Mouse (Mus musculus) CH12.LX (cell line): ENCODE measurements around the gene Bcr. TPM values are rescaled to one million over a fixed set of nuclear protein-coding genes. Genes with fewer than 3 reads are reported as not detected.

Experiments
- DNase-seq: peaks from one replicate; pipeline ENCODE4 v3.0.0-alpha.2; 2013; ENCODE audit errors: extremely low read depth
- H3K27ac ChIP-seq: 2 replicates; pipeline ENCODE4 v1.5.1; 2012; ENCODE audit warnings: low read depth, mild to moderate bottlenecking, control low read depth, moderate library complexity; ENCODE audit not compliant: insufficient read depth
- H3K27me3 ChIP-seq: replicated peaks from 2 replicates; pipeline ENCODE3; 2012; ENCODE audit warnings: inconsistent platforms
- H3K36me3 ChIP-seq, 2 experiments: replicated peaks in 1 of 2; 2 replicates each; pipeline versions ENCODE3 to v1.6.1; 2012; ENCODE audit warnings: inconsistent platforms in 1 of 2, low read length in 1 of 2, mild to moderate bottlenecking in 1 of 2, mixed read lengths in 1 of 2, moderate library complexity in 1 of 2; ENCODE audit not compliant: control insufficient read depth in 1 of 2, insufficient read depth in 1 of 2
- H3K4me1 ChIP-seq, 2 experiments: 2 replicates each; pipeline ENCODE4 v1.6.1; 2012; ENCODE audit warnings: inconsistent platforms in 1 of 2, moderate library complexity in 1 of 2; ENCODE audit not compliant: insufficient read depth in 2 of 2, control insufficient read depth in 1 of 2
- H3K4me2 ChIP-seq: 2 replicates; pipeline ENCODE4 v1.6.1; 2012; ENCODE audit warnings: low read depth, mild to moderate bottlenecking, control low read depth; ENCODE audit not compliant: poor library complexity, insufficient read depth, severe bottlenecking
- H3K4me3 ChIP-seq, 3 experiments: fragments of 150-350 bp in 1 of 3; sonication (generic) in 1 of 3; replicated peaks in 1 of 3; 2 replicates each; pipeline versions ENCODE3 to v1.5.1; 2011 to 2012; ENCODE audit warnings: low read depth in 2 of 3, low read length in 2 of 3, mild to moderate bottlenecking in 2 of 3, moderate library complexity in 2 of 3, control low read depth in 1 of 3, improper control_type of control experiment in 1 of 3, inconsistent platforms in 1 of 3, mixed read lengths in 1 of 3; ENCODE audit not compliant: poor library complexity in 1 of 3
- H3K79me2 ChIP-seq: replicated peaks from 2 replicates; pipeline ENCODE4 v1.6.1; 2012; ENCODE audit warnings: mild to moderate bottlenecking, moderate library complexity; ENCODE audit not compliant: control insufficient read depth, poor library complexity, insufficient read depth, severe bottlenecking; ENCODE audit errors: extremely low read depth
- H3K9ac ChIP-seq: 2 replicates; pipeline ENCODE4 v1.6.1; 2012; ENCODE audit warnings: low read depth, mild to moderate bottlenecking, control low read depth, moderate library complexity; ENCODE audit not compliant: insufficient read depth
- H3K9me3 ChIP-seq: replicated peaks from 2 replicates; pipeline ENCODE3; 2012; ENCODE audit warnings: low read length, inconsistent platforms, mixed read lengths
- BHLHE40 ChIP-seq: IDR thresholded peaks from 2 replicates; pipeline ENCODE4 v1.6.1; 2011; ENCODE audit warnings: mild to moderate bottlenecking, low read depth, low read length, improper control_type of control experiment
- E2F4 ChIP-seq: IDR thresholded peaks from 2 replicates; pipeline ENCODE4 v1.6.1; 2011; ENCODE audit warnings: low read depth, low read length, improper control_type of control experiment; ENCODE audit not compliant: insufficient replicate concordance
- ELF1 ChIP-seq: IDR thresholded peaks from 2 replicates; pipeline ENCODE4 v1.6.1; 2014; ENCODE audit warnings: low read depth, mild to moderate bottlenecking, inconsistent platforms, low read length, improper control_type of control experiment
- ETS1 ChIP-seq: conservative IDR thresholded peaks from 2 replicates; pipeline ENCODE4 v1.6.1; 2012; ENCODE audit warnings: low read depth, mild to moderate bottlenecking, inconsistent platforms, low read length, improper control_type of control experiment, moderate library complexity
- GABPA ChIP-seq: IDR thresholded peaks from 2 replicates; pipeline ENCODE4 v1.6.1; 2012; ENCODE audit warnings: low read depth, low read length, improper control_type of control experiment, inconsistent platforms; ENCODE audit not compliant: insufficient replicate concordance
- HCFC1 ChIP-seq: IDR thresholded peaks from 2 replicates; pipeline ENCODE4 v1.6.1; 2012; ENCODE audit warnings: low read depth, mild to moderate bottlenecking, inconsistent platforms, low read length, improper control_type of control experiment
- IRF4 ChIP-seq: IDR thresholded peaks from 2 replicates; pipeline ENCODE4 v1.6.1; 2014; ENCODE audit warnings: low read depth, mild to moderate bottlenecking, inconsistent platforms, low read length, improper control_type of control experiment
- JUND ChIP-seq: conservative IDR thresholded peaks from 2 replicates; pipeline ENCODE4 v1.6.1; 2011; ENCODE audit warnings: low read depth, low read length, improper control_type of control experiment
- MAX ChIP-seq: IDR thresholded peaks from 2 replicates; pipeline ENCODE4 v1.6.1; 2011; ENCODE audit warnings: low read length, improper control_type of control experiment
- MAZ ChIP-seq: IDR thresholded peaks from 2 replicates; pipeline ENCODE4 v1.6.1; 2012; ENCODE audit warnings: low read depth, mild to moderate bottlenecking, inconsistent platforms, low read length, improper control_type of control experiment, moderate library complexity
- NELFE ChIP-seq: IDR thresholded peaks from 2 replicates; pipeline ENCODE4 v1.6.1; 2011; ENCODE audit warnings: low read depth, low read length, improper control_type of control experiment
- NRF1 ChIP-seq: IDR thresholded peaks from 2 replicates; pipeline ENCODE4 v1.6.1; 2014; ENCODE audit warnings: low read depth, mild to moderate bottlenecking, inconsistent platforms, low read length, improper control_type of control experiment, moderate library complexity
- PAX5 ChIP-seq: IDR thresholded peaks from 2 replicates; pipeline ENCODE4 v1.6.1; 2012; ENCODE audit warnings: low read length, inconsistent platforms, mixed read lengths
- POLR2A ChIP-seq: IDR thresholded peaks from 2 replicates; pipeline ENCODE4 v1.6.1; 2011; ENCODE audit warnings: low read depth, mild to moderate bottlenecking, improper control_type of control experiment, low read length
- POLR2AphosphoS2 ChIP-seq: IDR thresholded peaks from 2 replicates; pipeline ENCODE4 v1.6.1; 2011; ENCODE audit warnings: low read depth, low read length, improper control_type of control experiment
- RCOR1 ChIP-seq: conservative IDR thresholded peaks from 2 replicates; pipeline ENCODE4 v1.6.1; 2012; ENCODE audit warnings: low read depth, mild to moderate bottlenecking, inconsistent platforms, low read length, improper control_type of control experiment
- SIN3A ChIP-seq: IDR thresholded peaks from 2 replicates; pipeline ENCODE4 v1.6.1; 2012; ENCODE audit warnings: low read length, improper control_type of control experiment, inconsistent platforms
- SMC3 ChIP-seq: IDR thresholded peaks from 2 replicates; pipeline ENCODE4 v1.6.1; 2011; ENCODE audit warnings: low read depth, low read length, improper control_type of control experiment
- TBP ChIP-seq: conservative IDR thresholded peaks from 2 replicates; pipeline ENCODE4 v1.6.1; 2011; ENCODE audit warnings: low read depth, low read length, improper control_type of control experiment
- TCF12 ChIP-seq: IDR thresholded peaks from 2 replicates; pipeline ENCODE4 v1.6.1; 2014; ENCODE audit warnings: low read depth, mild to moderate bottlenecking, inconsistent platforms, low read length, improper control_type of control experiment
- USF1 ChIP-seq: IDR thresholded peaks from 2 replicates; pipeline ENCODE4 v1.6.1; 2014; ENCODE audit warnings: low read depth, mild to moderate bottlenecking, inconsistent platforms, low read length, improper control_type of control experiment
- ZC3H11A ChIP-seq: IDR thresholded peaks from 2 replicates; pipeline ENCODE4 v1.6.1; 2012; ENCODE audit warnings: low read depth, mild to moderate bottlenecking, inconsistent platforms, low read length, improper control_type of control experiment
- ZKSCAN1 ChIP-seq: IDR thresholded peaks from 2 replicates; pipeline ENCODE4 v1.6.1; 2012; ENCODE audit warnings: low read depth, inconsistent platforms, low read length, improper control_type of control experiment, borderline replicate concordance
- ZMIZ1 ChIP-seq: IDR thresholded peaks from 2 replicates; pipeline ENCODE4 v1.6.1; 2012; ENCODE audit warnings: low read depth, mild to moderate bottlenecking, inconsistent platforms, low read length, improper control_type of control experiment
- ZNF384 ChIP-seq: IDR thresholded peaks from 2 replicates; pipeline ENCODE4 v1.6.1; 2012; ENCODE audit warnings: low read depth, low read length, improper control_type of control experiment, inconsistent platforms
- dilution Hi-C: fragments of 300-500 bp; cut with MboI; formaldehyde crosslinking; loops from 2 replicates; pipeline ENCODE4 v1.14.3; 2020; ENCODE audit warnings: low sequenced_read_pairs; ENCODE audit not compliant: extremely low pct_unique_long_range_greater_than_20kb, extremely low pct_ligation_motif_present
- in situ Hi-C: fragments of 300-500 bp; cut with MboI; formaldehyde crosslinking; loops from 3 replicates; pipeline ENCODE4 v1.14.3; 2019; ENCODE audit warnings: low sequenced_read_pairs, low pct_ligation_motif_present, low pct_unique_long_range_greater_than_20kb, mixed read lengths
- polyA plus RNA-seq: library from polyadenylated mRNA; unstranded; fragments of >175 nt; gene quantifications from 2 replicates; pipeline ENCODE4 v1.2.1, GENCODE M21; 2012; ENCODE audit warnings: low read depth; ENCODE audit not compliant: insufficient read length
- total RNA-seq, 2 experiments: library from RNA; depleted of rRNA; stranded (reverse); fragments of 300-350 nt in 1 of 2; fragments of >200 nt in 1 of 2; gene quantifications; 2 replicates each; pipeline ENCODE4 v1.2.3; 2012 to 2014

Gene Bcr
- total and polyA plus RNA-seq, 3 experiments, result 4.0 to 22.1 (median 20.0) TPM

GRCm38 (mm10) chr10:75045831-75046230 is 14.6 kb upstream of the Bcr start:
- Histone ChIP-seq H3K9ac (no peak overlapping the region), H3K27me3 (no peaks in the 10 kb centered on the region), H3K9me3 (no peaks in the 10 kb centered on the region), H3K4me1 (peaks cover 0 to 6% of the 10 kb centered on the region in 2 experiments; a peak in 1 of 4 replicates), H3K36me3 (peaks cover 0 to 2% of the 10 kb centered on the region in 2 experiments), H3K79me2 (no peaks in the 10 kb centered on the region), H3K4me2 (no peak overlapping the region), H3K4me3 (no peak overlapping the region), H3K27ac (no peak overlapping the region)
- in situ Hi-C loops, result no loop called here
- DNase-seq, result no peak
- no peak for TF ChIP-seq BHLHE40
- no peak for TF ChIP-seq HCFC1
- TF ChIP-seq POLR2A, result no peak
- no peak for TF ChIP-seq ZMIZ1
- TF ChIP-seq GABPA, result no peak
- TF ChIP-seq TCF12, result no peak
- TF ChIP-seq E2F4, result no peak
- TF ChIP-seq TBP, result no peak
- no peak for TF ChIP-seq ZKSCAN1
- TF ChIP-seq SMC3, result no peak
- no peak for TF ChIP-seq USF1
- TF ChIP-seq IRF4, result no peak
- TF ChIP-seq MAZ, result no peak
- no peak for TF ChIP-seq NRF1
- no peak for TF ChIP-seq POLR2AphosphoS2
- TF ChIP-seq JUND, result no peak
- no peak for TF ChIP-seq ZC3H11A
- no peak for TF ChIP-seq PAX5
- TF ChIP-seq NELFE, result no peak
- no peak for TF ChIP-seq MAX
- dilution Hi-C loops, result no loop called here

- in situ Hi-C loops, result no loop called here
- Histone ChIP-seq H3K9me3 (no peaks in the 10 kb centered on the region), H3K36me3 (peaks cover 0 to 11% of the 10 kb centered on the region in 2 experiments), H3K79me2 (no peaks in the 10 kb centered on the region), H3K27ac (no peak overlapping the region), H3K4me3 (no peak overlapping the region), H3K9ac (no peak overlapping the region), H3K27me3 (no peaks in the 10 kb centered on the region), H3K4me2 (no peak overlapping the region), H3K4me1 (peaks cover 0 to 9% of the 10 kb centered on the region in 2 experiments; a peak in 2 of 4 replicates)
- TF ChIP-seq SIN3A (no peak), ZC3H11A (no peak), RCOR1 (no peak), ELF1 (no peak), NRF1 (no peak), ETS1 (no peak), ZNF384 (no peak), USF1 (no peak), IRF4 (no peak)
- dilution Hi-C loops, result no loop called here
- no peak for DNase-seq
These were observed 11.7 kb upstream of the Bcr start for GRCm38 (mm10) chr10:75048711-75049110.
